Mouse (Mus musculus) c-Kit-negative CD71-positive TER-119-positive erythroid progenitor cells, embryonic 14.5 days (primary cell): ENCODE measurements at regions not wholly inside any gene's neighbourhood (a gene's known extent, or its start where the extent isn't known, plus 50 kb on each side); places are given as distances from the start of the nearest gene placed in this dataset.

Source experiments
- DNase-seq: peaks from one replicate; pipeline ENCODE4 v3.0.0-alpha.2; 2013; ENCODE audit warnings: low read depth, low spot score

DNA sequence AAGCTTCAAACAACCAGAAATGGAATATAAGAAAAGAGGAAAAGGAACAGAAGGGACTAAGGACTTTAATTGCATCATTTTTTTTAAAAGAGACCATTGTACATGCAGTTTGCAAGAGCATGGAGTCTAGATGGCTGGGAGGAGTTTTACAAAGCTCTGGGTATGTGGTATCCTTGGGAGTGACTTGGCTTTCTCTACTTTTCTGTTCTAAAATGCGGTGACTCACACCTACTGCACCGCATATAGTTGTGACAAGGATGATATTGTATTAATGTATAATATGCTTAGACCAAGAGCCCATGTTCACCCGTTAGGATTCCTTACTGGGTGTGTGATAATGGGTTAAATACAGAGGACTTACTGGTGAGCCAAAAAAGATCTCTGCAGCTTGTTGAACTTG lies 212.5 kb upstream of the Ccdc122 start:
- DNase-seq, result no peak

GRCm38 (mm10) chr14:76822766-76823325 lies 213.7 kb upstream of the Ccdc122 start:
- no peak for DNase-seq

- DNase-seq, result no peak
These were observed 214.7 kb upstream of the Ccdc122 start for GRCm38 (mm10) chr14:76821892-76822291.

GRCm38 (mm10) chr14:76821484-76821883 lies 215.1 kb upstream of the Ccdc122 start:
- no peak for DNase-seq

GRCm38 (mm10) chr14:76820989-76821388 lies 215.6 kb upstream of the Ccdc122 start:
- no peak for DNase-seq

GRCm38 (mm10) chr14:76819690-76820089 lies 216.9 kb upstream of the Ccdc122 start:
- no peak for DNase-seq

DNA sequence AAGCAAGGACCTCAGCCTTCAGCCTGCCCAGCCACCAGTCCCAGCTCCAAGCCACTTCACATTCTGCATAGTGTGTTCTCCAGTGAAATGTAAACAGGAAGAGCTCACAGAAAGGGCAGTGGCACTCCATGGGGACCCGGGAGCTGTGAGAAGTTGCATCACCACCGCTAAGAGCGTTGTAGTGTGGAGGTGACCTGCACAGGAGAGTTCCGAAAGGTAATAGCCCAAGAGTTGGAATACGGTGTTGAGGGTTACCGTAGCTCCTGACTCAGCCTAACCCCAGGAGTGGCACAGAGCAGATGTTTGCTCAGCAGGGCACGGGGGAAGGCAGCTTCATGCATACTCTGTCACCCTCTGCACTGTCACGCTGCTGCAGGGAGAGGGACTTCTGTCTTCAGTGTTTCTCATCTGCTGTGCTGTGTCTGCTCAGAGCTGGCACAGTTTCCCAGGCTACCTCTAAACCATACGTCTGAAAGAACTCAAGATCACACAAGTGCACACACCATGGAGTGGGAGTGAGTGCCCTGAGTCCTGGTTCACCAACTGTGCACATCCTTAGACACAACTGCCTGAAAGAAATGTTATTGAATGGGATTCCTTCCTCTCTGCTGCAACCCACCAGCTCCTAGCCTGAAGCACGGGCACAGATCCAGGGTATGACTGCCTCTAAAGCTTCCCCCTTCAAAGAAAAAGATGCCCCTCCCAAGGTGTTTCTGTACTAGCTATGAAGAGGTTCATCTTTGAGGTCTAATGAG lies 218.1 kb upstream of the Ccdc122 start:
- DNase-seq, result no peak

GRCm38 (mm10) chr14:76817189-76817772 lies 219.3 kb upstream of the Ccdc122 start:
- no peak for DNase-seq

- DNase-seq, result no peak
These were observed 219.9 kb upstream of the Ccdc122 start for GRCm38 (mm10) chr14:76816666-76817065.

DNA sequence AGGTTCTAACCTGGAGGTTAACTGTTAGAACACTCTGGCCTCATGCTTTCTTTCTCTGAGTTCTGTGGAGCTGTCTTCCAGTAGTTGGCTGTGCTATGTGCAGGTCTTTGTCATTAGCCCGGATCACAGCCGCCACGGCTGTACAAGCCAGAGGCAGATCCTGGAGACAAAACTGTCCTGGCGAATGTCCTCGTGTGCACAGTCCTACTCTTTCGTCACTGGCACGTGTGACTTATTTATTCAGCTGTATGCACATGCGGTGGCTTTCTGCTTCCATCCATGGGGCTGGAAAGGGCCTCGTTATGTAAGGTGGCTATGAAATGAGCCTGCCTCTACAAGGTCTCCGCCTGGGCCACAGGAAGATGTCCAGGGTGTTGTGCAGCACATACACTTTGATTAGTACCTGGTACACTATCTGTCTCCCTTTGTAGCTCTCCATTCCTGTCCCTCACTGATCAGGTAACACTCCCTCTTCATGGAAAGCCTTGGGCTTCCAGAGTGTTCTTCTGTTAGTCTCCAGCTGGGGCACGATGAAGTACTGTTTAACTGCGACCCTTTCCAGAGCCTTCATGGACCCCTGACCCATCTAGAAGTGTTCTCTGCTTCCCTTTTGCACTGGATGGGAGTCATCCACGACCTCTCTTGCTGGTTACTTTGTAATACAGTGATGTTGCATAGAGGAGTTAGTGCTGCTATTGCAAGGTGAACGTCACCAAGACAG lies 224.3 kb upstream of the Ccdc122 start:
- DNase-seq, result no peak

DNA sequence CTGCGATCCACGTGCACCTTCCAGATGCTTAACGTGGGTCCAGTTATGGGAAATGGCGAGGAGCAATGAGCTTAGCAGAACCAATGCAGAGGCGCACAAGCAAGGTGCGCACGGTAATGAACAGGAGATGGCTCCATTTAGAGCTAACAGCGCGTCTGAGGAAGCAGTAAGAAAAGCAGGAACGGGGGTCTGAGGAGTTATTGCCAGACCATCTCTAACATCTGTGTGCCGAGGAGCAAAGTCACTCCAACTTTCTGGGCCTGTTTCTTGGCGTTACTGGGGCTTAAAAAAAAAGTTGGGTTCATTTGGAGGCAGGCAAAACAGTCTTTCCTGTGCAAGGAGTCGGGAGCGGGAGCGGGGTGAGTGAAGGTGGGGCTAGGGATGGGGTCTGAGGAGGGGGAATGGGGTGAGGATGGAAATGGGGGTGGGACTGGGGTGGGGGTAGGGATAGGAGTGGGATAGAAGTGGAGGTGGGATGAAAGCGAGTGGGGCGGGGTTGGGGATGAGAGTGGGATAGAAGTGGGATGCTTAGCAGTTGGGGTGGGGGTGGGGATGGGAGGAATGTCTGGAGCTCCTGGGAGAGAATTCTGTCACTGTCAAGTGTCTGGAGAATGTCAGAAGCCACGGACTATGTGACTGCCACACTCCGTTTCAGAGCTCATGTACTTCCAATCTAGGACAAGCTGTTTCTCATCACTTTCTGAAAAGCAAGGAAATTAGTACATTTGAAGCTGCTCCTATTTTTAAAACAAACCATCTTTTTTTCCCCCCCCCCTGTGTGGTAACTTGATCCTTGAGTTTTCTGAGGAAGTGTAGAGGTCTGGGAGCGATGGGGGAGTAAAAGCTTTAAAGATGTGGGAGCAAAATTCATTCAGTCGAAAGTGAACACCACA lies 225.6 kb upstream of the Ccdc122 start:
- DNase-seq, result no peak

- no peak for DNase-seq
These were observed 226.5 kb upstream of the Ccdc122 start for GRCm38 (mm10) chr14:76810041-76810440.

DNA sequence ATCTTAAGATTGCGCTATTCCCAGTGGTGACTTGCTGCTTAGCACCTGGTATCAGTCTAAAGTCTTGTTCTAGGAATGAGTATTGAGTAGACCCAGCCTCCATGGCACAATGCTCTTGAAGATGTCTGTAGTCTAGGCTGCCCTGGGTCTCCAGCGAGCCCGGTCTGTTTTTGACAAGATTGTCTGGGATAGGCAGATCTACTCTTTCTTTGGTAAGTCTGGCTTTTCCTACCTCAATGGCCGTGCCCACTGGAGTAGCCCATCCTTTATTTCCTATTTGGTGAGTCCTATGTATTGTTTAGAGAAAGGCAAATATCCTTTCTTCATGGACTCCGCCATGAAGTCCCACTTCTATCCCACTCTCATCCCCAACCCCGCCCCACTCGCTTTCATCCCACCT lies 227.2 kb upstream of the Ccdc122 start:
- no peak for DNase-seq

GRCm38 (mm10) chr14:76805151-76805785 lies 231.3 kb upstream of the Ccdc122 start:
- no peak for DNase-seq

DNA sequence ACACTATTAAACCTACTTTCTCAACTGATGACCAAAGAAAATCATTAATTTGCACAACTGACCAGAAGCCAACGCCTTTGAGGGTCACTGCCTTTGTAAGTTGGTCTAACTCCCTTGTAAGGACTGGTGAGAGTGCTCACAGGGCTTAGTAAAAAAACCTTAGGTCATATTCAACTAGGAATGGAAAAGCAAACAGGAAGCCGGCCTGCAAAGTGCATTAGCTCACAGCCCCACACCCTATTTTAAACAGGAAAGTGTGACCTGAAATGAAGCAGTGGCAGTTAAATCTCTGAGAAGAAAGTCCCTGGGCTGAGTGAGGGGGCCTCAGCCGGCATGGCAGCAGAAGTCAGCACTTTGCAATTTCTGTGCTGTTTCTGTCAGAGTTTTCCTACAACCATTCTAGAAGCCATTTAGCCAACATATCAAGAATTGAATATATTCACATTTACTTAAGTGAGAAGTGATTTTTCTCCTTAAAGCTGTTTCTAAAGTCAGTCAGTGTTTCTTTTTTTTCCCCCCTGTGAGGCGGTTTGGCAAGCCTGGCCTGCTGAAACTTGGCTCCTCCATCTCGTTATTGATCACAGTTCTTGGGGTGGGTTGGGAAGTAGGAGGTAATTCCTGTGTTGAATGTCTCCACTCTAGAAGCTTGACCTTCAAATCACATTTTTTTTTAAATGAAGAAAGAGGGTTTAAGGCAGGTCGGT lies 232.0 kb upstream of the Ccdc122 start:
- no peak for DNase-seq

- no peak for DNase-seq
These were observed 236.4 kb upstream of the Ccdc122 start for GRCm38 (mm10) chr14:76800181-76800580.

DNA sequence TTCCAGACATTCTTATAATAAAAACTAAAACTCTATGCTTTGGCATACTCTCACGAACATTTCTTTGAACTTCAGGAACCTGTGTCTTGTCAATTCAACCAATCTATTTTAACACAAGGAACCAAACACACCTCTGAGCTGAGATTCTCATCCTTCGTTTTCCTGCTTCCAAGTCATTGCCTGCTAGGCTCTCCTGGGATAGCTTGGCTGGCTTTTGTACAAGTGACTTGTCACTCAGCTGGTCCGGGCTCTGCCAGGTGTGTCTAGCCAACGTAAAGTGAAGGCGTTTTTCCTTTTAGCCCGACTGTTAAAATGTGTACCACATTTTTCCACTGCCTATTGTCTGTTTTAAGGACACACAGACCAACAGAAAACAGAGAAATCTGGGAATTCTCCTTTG lies 236.8 kb upstream of the Ccdc122 start:
- DNase-seq, result no peak

DNA sequence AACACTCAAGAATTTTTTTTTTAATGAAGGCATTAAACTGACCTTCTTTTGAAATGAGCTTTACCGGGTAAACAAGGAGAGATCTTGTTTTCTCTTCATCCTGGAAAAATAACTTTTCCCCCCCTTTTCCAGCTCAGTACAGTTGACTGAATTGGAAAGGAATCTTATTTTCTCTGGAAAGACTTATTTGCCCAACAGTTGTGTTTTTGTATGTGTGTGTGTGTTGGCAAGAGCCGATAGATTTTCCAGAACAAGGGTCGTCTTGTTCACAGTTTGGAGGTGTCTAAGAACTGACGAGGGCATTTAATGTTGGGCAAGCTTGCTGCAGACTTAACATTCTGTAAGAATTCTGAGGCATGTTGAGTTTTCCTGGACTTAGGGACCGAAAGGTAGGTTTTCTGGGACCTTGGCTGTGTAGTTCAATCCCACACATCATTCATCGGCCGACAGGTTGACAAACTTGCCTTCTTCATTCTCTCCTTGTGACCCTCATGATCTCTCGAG lies 237.6 kb upstream of the Ccdc122 start:
- no peak for DNase-seq

GRCm38 (mm10) chr14:76798488-76798887 lies 238.1 kb upstream of the Ccdc122 start:
- DNase-seq, result no peak

DNA sequence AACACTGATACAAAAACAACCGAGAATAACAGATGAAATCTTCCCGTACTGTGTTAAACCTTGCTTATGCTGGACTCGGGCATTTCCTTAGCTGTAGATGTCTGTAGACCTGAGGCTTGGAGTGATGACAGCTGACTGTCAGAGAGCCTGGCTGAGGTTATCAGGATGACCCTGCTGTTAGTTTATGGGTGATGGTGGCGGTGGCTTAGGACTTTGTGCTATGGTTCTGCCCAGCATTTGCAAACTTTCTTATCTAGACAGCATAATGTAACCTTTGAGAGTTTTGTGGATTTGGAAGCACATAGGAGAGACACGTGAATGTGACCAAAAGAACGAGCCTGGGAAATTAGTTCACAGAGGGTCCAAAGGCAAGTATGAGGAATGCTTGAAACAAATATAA lies 239.1 kb upstream of the Ccdc122 start:
- DNase-seq, result no peak
